Mouse (Mus musculus) mammary gland, adult 2 months (tissue): ENCODE data around the gene T2. TPM values are rescaled to one million over a fixed set of nuclear protein-coding genes. Genes with fewer than 3 reads are reported as not detected.

Experiments
- polyA plus RNA-seq: library from polyadenylated mRNA; depleted of rRNA; stranded (reverse); fragments of >200 nt; gene quantifications from 2 replicates; pipeline ENCODE4 v1.2.3, GENCODE M21; 2012; ENCODE audit warnings: low replicate concordance; rRNA removed

Gene T2
- not detected in 2 replicates for polyA plus RNA-seq

GRCm38 (mm10) chr17:8355692-8356091 is at the start of gene T2:
Gene T2, plus strand, starts transcription at chr17:8355992.

GRCm38 (mm10) chr17:8310838-8311614 is 44.8 kb upstream of the T2 start, which contains the start of gene Sft2d1:
Gene Sft2d1, plus strand, starts transcription at chr17:8311102.

GRCm38 (mm10) chr17:8337159-8337558 is 18.6 kb upstream of the T2 start, which contains the start of gene Prr18:
Gene Prr18, plus strand, starts transcription at chr17:8337459.

GRCm38 (mm10) chr17:8433978-8434960 is 78.5 kb downstream of the T2 start, which contains the start of gene T:
Gene T, plus strand, starts transcription at chr17:8434423.

Other genes starting within 250 kb of the T2 start
- 0.45 and 3.4 TPM in 2 replicates for gene Gm49673, start 208.2 kb upstream of the T2 start, polyA plus RNA-seq
- 26.0 and 47.1 TPM in 2 replicates for gene Rnaset2a, start 207.9 kb upstream of the T2 start, polyA plus RNA-seq
- gene Fgfr1op, start 190.5 kb upstream of the T2 start, polyA plus RNA-seq: 1.4 and 3.8 TPM in 2 replicates
- 21.7 and 22.5 TPM in 2 replicates for gene Ccr6, start 119.9 kb upstream of the T2 start, polyA plus RNA-seq
- gene Mpc1, start 73.1 kb upstream of the T2 start, polyA plus RNA-seq: 278 and 789 TPM in 2 replicates
- 59.6 and 107 TPM in 2 replicates for gene Sft2d1, start 44.9 kb upstream of the T2 start, polyA plus RNA-seq
- gene Prr18, start 18.5 kb upstream of the T2 start, polyA plus RNA-seq: 0.20 and 0.31 TPM in 2 replicates
- gene T, start 78.4 kb downstream of the T2 start, polyA plus RNA-seq: not detected in 2 replicates
- 2.7 and 3.7 TPM in 2 replicates for gene Pde10a, start 169.4 kb downstream of the T2 start, polyA plus RNA-seq
- not detected in 2 replicates for gene Gm17087, start 211.0 kb downstream of the T2 start, polyA plus RNA-seq